Mouse (Mus musculus): ENCODE results near the gene Bmp2. TPM values are rescaled to one million over a fixed set of nuclear protein-coding genes. Genes with fewer than 3 reads are reported as not detected.

Bmp2 gene
- total and polyA plus RNA-seq, 3 experiments, result 0.96 to 1.8 (median 1.6) TPM

DNA sequence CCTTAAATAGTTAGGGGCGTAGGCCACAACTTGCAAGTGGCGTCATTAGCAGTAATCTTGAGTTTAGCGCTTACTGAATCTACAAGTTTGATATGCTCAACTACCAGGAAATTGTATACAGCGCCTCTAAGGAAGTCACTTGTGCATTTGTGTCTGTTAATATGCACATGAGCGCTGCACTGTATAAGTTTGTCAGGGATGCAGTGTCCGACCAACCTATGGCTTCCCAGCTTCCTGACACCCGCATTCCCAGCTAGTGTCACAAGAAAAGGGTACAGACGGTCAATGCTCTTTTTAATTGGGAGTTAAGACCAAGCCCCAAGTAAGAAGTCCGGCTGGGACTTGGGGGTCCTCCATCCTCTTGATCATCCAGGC, 1.9 kb downstream of the Bmp2 start:
- Histone ChIP-seq H3K27me3 (ENCODE audit: control insufficient read depth, insufficient read depth, low read length) (peaks cover 9% of the 10 kb centered on the region; the same call in 1 of the 2 replicates), H3K36me3 (ENCODE audit: control insufficient read depth, insufficient read depth, low read length) (no peaks in the 10 kb centered on the region), H3K79me2 (replicated peaks; ENCODE audit: control insufficient read depth, insufficient read depth, low read length) (no peaks in the 10 kb centered on the region), H3K4me3 (peak overlapping the region; percentile 17), H3K27ac (no peak overlapping the region), H3K4me1 (ENCODE audit: control insufficient read depth, insufficient read depth, low read length) (no peaks in the 10 kb centered on the region; the same call in 1 of the 2 replicates), H3K9ac (ENCODE audit: low read depth, low read length) (no peak overlapping the region)
- no peak for DNase-seq
- 41% methylated on average over 9 of the region's 9 CpGs for WGBS
- TF ChIP-seq POLR2A (IDR thresholded peaks at IDR 0.05; ENCODE audit: insufficient read depth, low read depth, low read length) (no peak), EP300 (IDR thresholded peaks at IDR 0.05; ENCODE audit: insufficient read depth, low read depth, low read length) (no peak), CTCF (IDR thresholded peaks at IDR 0.05) (no peak)
- intact Hi-C loops (cut with DNase I), result loop anchor here (5.0 to 10.0 kb wide), 3 partner anchors 119 to 928 kb away; no protein-coding TSS in a partner anchor

DNA sequence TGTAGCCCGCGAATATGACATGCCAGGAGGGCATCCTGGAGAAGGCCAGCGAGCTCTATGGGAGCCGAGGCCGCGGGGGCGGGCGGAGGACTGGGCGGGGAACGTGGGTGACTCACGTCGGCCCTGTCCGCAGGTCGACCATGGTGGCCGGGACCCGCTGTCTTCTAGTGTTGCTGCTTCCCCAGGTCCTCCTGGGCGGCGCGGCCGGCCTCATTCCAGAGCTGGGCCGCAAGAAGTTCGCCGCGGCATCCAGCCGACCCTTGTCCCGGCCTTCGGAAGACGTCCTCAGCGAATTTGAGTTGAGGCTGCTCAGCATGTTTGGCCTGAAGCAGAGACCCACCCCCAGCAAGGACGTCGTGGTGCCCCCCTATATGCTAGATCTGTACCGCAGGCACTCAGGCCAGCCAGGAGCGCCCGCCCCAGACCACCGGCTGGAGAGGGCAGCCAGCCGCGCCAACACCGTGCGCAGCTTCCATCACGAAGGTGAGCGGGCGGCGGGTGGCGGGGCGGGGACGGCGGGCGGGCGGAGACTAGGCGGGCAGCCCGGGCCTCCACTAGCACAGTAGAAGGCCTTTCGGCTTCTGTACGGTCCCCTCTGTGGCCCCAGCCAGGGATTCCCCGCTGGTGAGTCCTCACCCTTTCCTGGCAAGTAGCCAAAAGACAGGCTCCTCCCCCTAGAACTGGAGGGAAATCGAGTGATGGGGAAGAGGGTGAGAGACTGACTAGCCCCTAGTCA, 2.5 kb downstream of the Bmp2 start:
- Histone ChIP-seq H3K4me1 (ENCODE audit: control insufficient read depth, insufficient read depth, low read length) (no peaks in the 10 kb centered on the region; the same call in 1 of the 2 replicates), H3K4me3 (peak overlapping the region; percentile 17), H3K9ac (ENCODE audit: low read depth, low read length) (peak overlapping the region; percentile 44), H3K79me2 (replicated peaks; ENCODE audit: control insufficient read depth, insufficient read depth, low read length) (no peaks in the 10 kb centered on the region), H3K27ac (no peak overlapping the region), H3K27me3 (ENCODE audit: control insufficient read depth, insufficient read depth, low read length) (peaks cover 9% of the 10 kb centered on the region; the same call in 1 of the 2 replicates), H3K36me3 (ENCODE audit: control insufficient read depth, insufficient read depth, low read length) (no peaks in the 10 kb centered on the region)
- intact Hi-C loops (cut with DNase I), result loop anchor here (5.0 to 10.0 kb wide), 3 partner anchors 120 to 928 kb away; no protein-coding TSS in a partner anchor
- TF ChIP-seq EP300 (IDR thresholded peaks at IDR 0.05; ENCODE audit: insufficient read depth, low read depth, low read length) (no peak), CTCF (IDR thresholded peaks at IDR 0.05) (no peak), POLR2A (IDR thresholded peaks at IDR 0.05; ENCODE audit: insufficient read depth, low read depth, low read length) (no peak)
- peak; percentile 42 to 54 for DNase-seq
- 3% methylated on average over 53 of the region's 55 CpGs for WGBS

- no peaks in the 10 kb centered on the region for H3K79me2 ChIP-seq (replicated peaks; ENCODE audit: control insufficient read depth, insufficient read depth, low read length)
- WGBS, result 72% methylated on average over 10 of the region's 10 CpGs
- H3K4me3 ChIP-seq, result no peak overlapping the region
- H3K27ac ChIP-seq, result no peak overlapping the region
- H3K9ac ChIP-seq (ENCODE audit: low read depth, low read length), result no peak overlapping the region
- TF ChIP-seq POLR2A (IDR thresholded peaks at IDR 0.05; ENCODE audit: insufficient read depth, low read depth, low read length) (no peak), CTCF (IDR thresholded peaks at IDR 0.05) (no peak), EP300 (IDR thresholded peaks at IDR 0.05; ENCODE audit: insufficient read depth, low read depth, low read length) (no peak)
- H3K27me3 ChIP-seq (ENCODE audit: control insufficient read depth, insufficient read depth, low read length), result no peaks in the 10 kb centered on the region
- no peaks in the 10 kb centered on the region for H3K4me1 ChIP-seq (ENCODE audit: control insufficient read depth, insufficient read depth, low read length)
- no peaks in the 10 kb centered on the region for H3K36me3 ChIP-seq (ENCODE audit: control insufficient read depth, insufficient read depth, low read length)
- no peak for DNase-seq
- intact Hi-C loops (cut with DNase I), result no loop called here
These were observed 12.4 kb downstream of the Bmp2 start for GRCm38 (mm10) chr2:133564248-133564886.

DNA sequence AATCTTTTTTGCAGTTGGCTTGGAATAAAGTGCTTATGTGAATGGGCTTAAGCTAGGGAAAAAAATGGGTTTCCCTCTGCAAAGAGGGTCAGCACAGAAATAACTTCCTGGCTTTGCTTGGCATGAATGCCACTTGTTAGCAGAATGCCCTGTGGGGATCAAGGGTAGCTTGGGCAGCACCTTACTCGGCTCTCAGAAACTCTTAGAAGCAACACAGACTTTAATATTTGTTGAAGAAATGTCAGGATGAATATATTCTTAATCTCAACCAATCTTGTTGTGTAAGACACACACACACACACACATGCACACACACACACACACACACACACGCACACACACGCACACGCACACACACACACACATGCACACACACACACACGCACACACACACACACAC, 13.5 kb downstream of the Bmp2 start:
- Histone ChIP-seq H3K4me1 (ENCODE audit: control insufficient read depth, insufficient read depth, low read length) (no peaks in the 10 kb centered on the region), H3K36me3 (ENCODE audit: control insufficient read depth, insufficient read depth, low read length) (no peaks in the 10 kb centered on the region), H3K79me2 (replicated peaks; ENCODE audit: control insufficient read depth, insufficient read depth, low read length) (no peaks in the 10 kb centered on the region), H3K9ac (ENCODE audit: low read depth, low read length) (no peak overlapping the region), H3K4me3 (no peak overlapping the region), H3K27me3 (ENCODE audit: control insufficient read depth, insufficient read depth, low read length) (no peaks in the 10 kb centered on the region), H3K27ac (no peak overlapping the region)
- intact Hi-C loops (cut with DNase I), result no loop called here
- WGBS, result 77% methylated on average over 5 of the region's 5 CpGs
- DNase-seq, result no peak
- no peak for TF ChIP-seq POLR2A (IDR thresholded peaks at IDR 0.05; ENCODE audit: insufficient read depth, low read depth, low read length)
- no peak for TF ChIP-seq EP300 (IDR thresholded peaks at IDR 0.05; ENCODE audit: insufficient read depth, low read depth, low read length)
- TF ChIP-seq CTCF (IDR thresholded peaks at IDR 0.05), result no peak

- 61% methylated on average over 14 of the region's 14 CpGs for WGBS
These were observed 14.2 kb downstream of the Bmp2 start for GRCm38 (mm10) chr2:133565995-133566710.

More at GRCm38 (mm10) chr2:133565995-133566710, 14.2 kb downstream of the Bmp2 start:
- H3K9ac ChIP-seq (ENCODE audit: low read depth, low read length), result no peak overlapping the region
- intact Hi-C loops (cut with DNase I), result no loop called here
- no peaks in the 10 kb centered on the region for H3K36me3 ChIP-seq (ENCODE audit: control insufficient read depth, insufficient read depth, low read length)
- no peaks in the 10 kb centered on the region for H3K27me3 ChIP-seq (ENCODE audit: control insufficient read depth, insufficient read depth, low read length)
- H3K79me2 ChIP-seq (replicated peaks; ENCODE audit: control insufficient read depth, insufficient read depth, low read length), result no peaks in the 10 kb centered on the region
- no peaks in the 10 kb centered on the region for H3K4me1 ChIP-seq (ENCODE audit: control insufficient read depth, insufficient read depth, low read length)
- no peak for TF ChIP-seq POLR2A (IDR thresholded peaks at IDR 0.05; ENCODE audit: insufficient read depth, low read depth, low read length)
- no peak for TF ChIP-seq EP300 (IDR thresholded peaks at IDR 0.05; ENCODE audit: insufficient read depth, low read depth, low read length)
- TF ChIP-seq CTCF (IDR thresholded peaks at IDR 0.05), result no peak
- H3K4me3 ChIP-seq, result no peak overlapping the region
- H3K27ac ChIP-seq, result no peak overlapping the region
- DNase-seq, result no peak

Data from heart, adult 2 months (tissue).